ENCODE assay signal across 19 mouse cellular contexts in the genomic region with DNA sequence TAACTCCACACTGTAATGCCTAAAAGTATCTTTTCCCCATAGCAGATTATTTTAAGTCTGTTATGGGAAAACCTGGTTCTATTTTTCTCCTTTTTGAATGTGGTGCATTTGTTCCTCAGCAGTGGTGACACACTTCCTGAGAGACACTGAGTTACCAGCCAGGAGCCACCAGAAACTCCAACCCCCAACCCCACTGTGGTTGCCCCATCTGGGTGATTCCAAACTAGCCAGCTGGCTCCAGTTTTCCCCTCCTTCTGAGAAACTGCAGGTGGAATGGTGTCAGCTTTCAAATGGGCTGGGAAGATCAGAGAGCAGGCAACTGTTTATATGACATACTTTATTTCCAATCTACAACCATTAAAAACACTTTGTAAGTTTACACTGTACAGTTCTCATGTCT. TPM values are rescaled to one million over a fixed set of nuclear protein-coding genes. Genes with fewer than 3 reads are reported as not detected.
DNase-seq lines count a peak whose midpoint lies in the region; ATAC-seq and TF ChIP-seq lines count a peak whose summit lies in the region.
"Had no signal": no experiment of that assay in that cellular context is flagged by ENCODE, and none has a peak within 500 bp of the region (broad histone marks: within the 10 kb centered on the region; RNA-seq: fewer than 3 reads in every experiment).

No protein-coding gene starts in this region.

- peak; percentile 9 for DNase-seq in hindbrain, postnatal 0 days (ENCODE audit: low spot score)
- no peak for DNase-seq in hindbrain, embryonic 10.5 days (ENCODE audit: low spot score)
- DNase-seq in lung, embryonic 14.5 days: peak; percentile 34
- no peak for DNase-seq in lung, adult 2 months
- peak; percentile 72 for DNase-seq in brain, adult 2 months (ENCODE audit: low read depth, low spot score)
- DNase-seq in lung, postnatal 10 days: peak; percentile 46
- DNase-seq in embryo, embryonic 11 days: no peak
- DNase-seq in spleen, postnatal 36 days (ENCODE audit: low spot score in 2 of 2): no peak
- DNase-seq: cerebellum, adult 11 months; forebrain, postnatal 0 days; gastrocnemius, postnatal 36 days; heart, postnatal 4 days; kidney, postnatal 10 days; thymus, postnatal 14 days had no signal

- H3K9me3 ChIP-seq in hindbrain, postnatal 0 days (ENCODE audit: low read length): no peaks in the 10 kb centered on the region
- no peaks in the 10 kb centered on the region for H3K9me3 ChIP-seq in hindbrain, embryonic 10.5 days
- H3K9me3 ChIP-seq in lung, embryonic 14.5 days (ENCODE audit: low read depth, low read length): no peaks in the 10 kb centered on the region
- H3K9me3 ChIP-seq: heart, embryonic 13.5 days; midbrain, embryonic 12.5 days; neural tube, embryonic 15.5 days had no signal

- H3K4me1 ChIP-seq in hindbrain, postnatal 0 days (ENCODE audit: insufficient read depth, low read length): peaks cover 9% of the 10 kb centered on the region; the same call in 1 of the 2 replicates
- peaks cover 36% of the 10 kb centered on the region for H3K4me1 ChIP-seq in hindbrain, embryonic 10.5 days (replicated peaks)
- peaks cover 10% of the 10 kb centered on the region; the same call in 1 of the 2 replicates for H3K4me1 ChIP-seq in lung, embryonic 14.5 days (ENCODE audit: insufficient read depth)
- peaks cover 5% of the 10 kb centered on the region; the same call in 1 of the 2 replicates for H3K4me1 ChIP-seq in lung, adult 2 months (ENCODE audit: control insufficient read depth, insufficient read depth, low read length)

- H3K27ac ChIP-seq in hindbrain, postnatal 0 days: peak overlapping the region; percentile 41; the same call in 1 of the 2 replicates
- no peak overlapping the region for H3K27ac ChIP-seq in hindbrain, embryonic 10.5 days
- H3K27ac ChIP-seq in lung, embryonic 14.5 days (ENCODE audit: low read depth): peak overlapping the region; percentile 42; the same call in 1 of the 2 replicates
- H3K27ac ChIP-seq: heart, embryonic 13.5 days; midbrain, embryonic 12.5 days; neural tube, embryonic 15.5 days; stomach, postnatal 0 days had no signal

- H3K27me3 ChIP-seq in hindbrain, postnatal 0 days (ENCODE audit: insufficient read depth, low read length): no peaks in the 10 kb centered on the region
- H3K27me3 ChIP-seq in hindbrain, embryonic 10.5 days (ENCODE audit: insufficient read depth, poor library complexity, severe bottlenecking): no peaks in the 10 kb centered on the region
- H3K27me3 ChIP-seq in lung, embryonic 14.5 days (ENCODE audit: insufficient read depth, low read length): no peaks in the 10 kb centered on the region
- H3K27me3 ChIP-seq: heart, embryonic 13.5 days; midbrain, embryonic 12.5 days; neural tube, embryonic 15.5 days had no signal

- TF ChIP-seq CTCF in hindbrain, postnatal 0 days (IDR thresholded peaks at IDR 0.05; ENCODE audit: low read depth): no peak
- no peak for TF ChIP-seq CTCF in lung, embryonic 14.5 days (IDR thresholded peaks at IDR 0.05; ENCODE audit: low read depth)
- TF ChIP-seq CTCF in lung, adult 2 months (IDR thresholded peaks at IDR 0.05; ENCODE audit: insufficient read depth, low read length): no peak

- no peak overlapping the region for H3K9ac ChIP-seq in hindbrain, postnatal 0 days (replicated peaks; ENCODE audit: low read length)
- H3K9ac ChIP-seq in lung, embryonic 14.5 days: no peak overlapping the region
- H3K9ac ChIP-seq: forebrain, postnatal 0 days; midbrain, embryonic 12.5 days; neural tube, embryonic 15.5 days had no signal

- no peak for TF ChIP-seq POLR2A in lung, adult 2 months (IDR thresholded peaks at IDR 0.05; ENCODE audit: borderline replicate concordance, extremely low read depth, low read depth, low read length)

- ATAC-seq in hindbrain, postnatal 0 days: no peak
- peak; percentile 10; the same call in 1 of the 2 replicates for ATAC-seq in lung, embryonic 14.5 days (ENCODE audit: insufficient read depth)
- ATAC-seq: activated CD4-positive, CD25-positive, alpha-beta regulatory T cell, adult 4 months; forebrain, postnatal 0 days had no signal

- no peak overlapping the region for H3K4me2 ChIP-seq in hindbrain, postnatal 0 days (ENCODE audit: low read depth, low read length)
- no peak overlapping the region for H3K4me2 ChIP-seq in lung, embryonic 14.5 days
- H3K4me2 ChIP-seq: heart, embryonic 13.5 days; midbrain, embryonic 12.5 days; neural tube, embryonic 15.5 days had no signal

- H3K4me3 ChIP-seq in hindbrain, postnatal 0 days (ENCODE audit: low read length): no peak overlapping the region
- no peak overlapping the region for H3K4me3 ChIP-seq in hindbrain, embryonic 10.5 days
- no peak overlapping the region for H3K4me3 ChIP-seq in lung, embryonic 14.5 days (ENCODE audit: low read depth, low read length)
- no peak overlapping the region for H3K4me3 ChIP-seq in lung, adult 2 months (replicated peaks; ENCODE audit: extremely low read depth, low read depth, low read length)
- H3K4me3 ChIP-seq: heart, embryonic 13.5 days; midbrain, embryonic 12.5 days; neural tube, embryonic 15.5 days had no signal

- 0 out of 2 replicates have a peak, but pooled peaks cover 4% of the 10 kb centered on the region for H3K36me3 ChIP-seq in hindbrain, postnatal 0 days (ENCODE audit: insufficient read depth, low read length)
- H3K36me3 ChIP-seq in hindbrain, embryonic 10.5 days: peaks cover 29% of the 10 kb centered on the region
- peaks cover 16% of the 10 kb centered on the region; the same call in 1 of the 2 replicates for H3K36me3 ChIP-seq in lung, embryonic 14.5 days (ENCODE audit: insufficient read depth)

RNA-seq across cellular contexts. Expression of a gene that starts 3.2 kb away (rescaled TPM):
- total RNA-seq in hindbrain, postnatal 0 days (2014; rRNA removed): 6.3 and 9.5 TPM in 2 replicates
- 11.9 and 12.7 TPM in 2 replicates for polyA plus RNA-seq in hindbrain, postnatal 0 days (2015; fragmentation: Nextera tagmentation; extraction: Ambion mirVana)
- polyA plus RNA-seq in hindbrain, embryonic 10.5 days (2016; fragmentation: Nextera tagmentation; extraction: Ambion mirVana): 44.1 and 51.2 TPM in 2 replicates
- polyA plus RNA-seq in lung, embryonic 14.5 days (2014; fragmentation: Nextera tagmentation; extraction: Ambion mirVana): 44.2 and 46.6 TPM in 2 replicates
- polyA plus RNA-seq in lung, adult 2 months (2012; rRNA removed): 1.2 and 1.8 TPM in 2 replicates

RNA-seq across cellular contexts. Expression of a gene that starts 18.3 kb away (rescaled TPM):
- total RNA-seq in hindbrain, postnatal 0 days (2014; rRNA removed): 177 and 183 TPM in 2 replicates
- 162 and 167 TPM in 2 replicates for polyA plus RNA-seq in hindbrain, postnatal 0 days (2015; fragmentation: Nextera tagmentation; extraction: Ambion mirVana)
- 44.8 and 49.3 TPM in 2 replicates for polyA plus RNA-seq in hindbrain, embryonic 10.5 days (2016; fragmentation: Nextera tagmentation; extraction: Ambion mirVana)
- 43.7 TPM in 2 replicates for polyA plus RNA-seq in lung, embryonic 14.5 days (2014; fragmentation: Nextera tagmentation; extraction: Ambion mirVana)
- polyA plus RNA-seq in lung, adult 2 months (2012; rRNA removed): 32.9 and 41.7 TPM in 2 replicates

Comparison
In these comparisons a context has a peak if more than half of its experiments do, and no peak if none do; other contexts are left out.
1. DNase-seq: peak in hindbrain, postnatal 0 days (single experiment), lung, embryonic 14.5 days (single experiment), brain, adult 2 months (single experiment) and lung, postnatal 10 days (single experiment); none in hindbrain, embryonic 10.5 days (single experiment), lung, adult 2 months (single experiment), embryo, embryonic 11 days (single experiment) and spleen, postnatal 36 days (0 of 2).